Mouse (Mus musculus): ENCODE data around the gene Glrx3. TPM values are rescaled to one million over a fixed set of nuclear protein-coding genes. Genes with fewer than 3 reads are reported as not detected.

The Glrx3 gene
- 102 TPM in 2 replicates for polyA plus RNA-seq (2012; ENCODE audit: low replicate concordance)

DNA sequence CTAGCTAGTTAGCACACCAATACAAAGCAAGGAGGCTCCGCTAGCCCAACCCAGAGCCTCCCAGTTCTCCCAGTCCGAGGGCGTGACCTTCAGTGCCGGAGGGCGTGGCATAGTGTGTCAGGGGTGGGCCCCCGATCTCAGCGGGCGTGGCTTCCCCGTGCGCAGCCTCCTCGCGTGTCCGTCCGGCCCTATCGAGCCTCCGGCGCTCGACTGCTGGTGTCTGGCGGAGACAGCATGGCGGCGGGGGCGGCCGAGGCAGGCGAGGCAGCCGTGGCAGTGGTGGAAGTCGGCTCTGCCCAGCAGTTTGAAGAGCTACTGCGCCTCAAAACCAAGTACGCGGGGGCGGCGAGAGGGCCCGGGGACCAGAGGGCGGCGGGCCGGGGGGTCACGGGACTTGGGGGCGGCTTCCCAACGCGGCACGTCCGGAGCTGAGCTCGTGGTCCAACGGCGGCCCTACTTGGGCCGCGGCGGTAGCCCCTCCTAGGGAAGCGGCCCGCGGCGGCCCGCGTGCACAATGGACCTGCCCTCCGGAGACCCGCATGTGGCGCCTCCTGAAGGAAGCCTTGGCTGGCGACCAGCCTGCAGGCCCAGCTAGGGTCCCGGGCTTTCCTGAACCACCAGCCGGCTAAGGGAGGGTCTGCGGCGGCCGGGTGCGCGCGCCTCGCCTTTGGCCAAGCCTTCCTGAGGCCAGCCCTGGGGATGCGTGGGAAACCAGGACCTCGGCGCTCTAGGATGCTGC is at the start of gene Glrx3:
Gene Glrx3, plus strand, starts transcription at position 175 of the 739 bp plus-strand sequence.

DNA sequence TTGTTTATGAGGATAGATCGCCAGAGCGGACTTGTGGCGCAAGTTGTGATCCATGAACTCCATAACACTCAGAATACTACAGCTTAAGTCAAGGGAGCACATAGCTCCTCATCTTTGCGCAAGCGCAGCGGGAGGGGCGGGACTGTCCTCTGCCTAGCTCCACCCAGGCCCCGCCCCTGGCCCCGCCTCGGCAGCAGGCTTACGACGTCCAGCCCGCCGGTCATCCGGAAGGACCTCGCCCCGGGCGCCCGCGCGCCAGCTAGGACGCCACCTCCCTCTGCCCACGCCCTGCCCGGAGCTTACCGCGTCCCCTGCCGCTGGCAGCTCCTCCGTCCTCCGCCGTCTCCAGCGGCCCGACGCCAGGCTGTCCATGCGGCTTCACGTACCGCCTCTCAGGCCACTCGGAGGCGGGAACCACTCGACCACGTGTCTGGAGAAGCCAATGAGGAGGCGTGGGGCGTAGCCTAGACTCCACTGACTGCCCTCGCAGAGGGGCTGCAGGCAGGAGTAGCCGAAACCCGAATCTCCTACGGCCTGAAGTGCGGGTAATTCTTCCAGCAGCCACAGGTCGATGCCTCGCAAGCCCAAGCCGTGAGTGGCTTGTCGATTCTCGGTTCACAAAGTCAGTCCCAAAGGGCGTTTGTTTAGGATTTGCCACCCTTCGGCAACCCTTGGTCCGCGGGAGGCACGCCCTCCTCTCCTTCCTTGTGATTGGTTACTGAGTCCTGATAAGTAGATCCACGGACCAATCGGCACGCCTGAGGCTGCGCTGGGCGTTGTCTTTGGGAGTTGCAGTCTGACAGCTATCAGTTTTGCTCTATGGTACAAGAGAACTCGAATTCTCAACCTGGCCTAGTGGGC is 26.8 kb upstream of the Glrx3 start, which contains the start of gene 9430038I01Rik:
Gene 9430038I01Rik, minus strand, starts transcription at position 426 of the 861 bp plus-strand sequence.

Other genes with a start within 250 kb of the Glrx3 start
- not detected in 2 replicates for gene Ebf3, start 123.2 kb upstream of the Glrx3 start, polyA plus RNA-seq (2012; ENCODE audit: low replicate concordance)
- 6.2 and 9.6 TPM in 2 replicates for gene 9430038I01Rik, start 26.9 kb upstream of the Glrx3 start, polyA plus RNA-seq (2012; ENCODE audit: low replicate concordance)